Mouse (Mus musculus) liver, adult 2 months (tissue): Measurements from ENCODE around the gene Wdr66.
"Not testable (repeated sequence)": the region's sequence is repeated elsewhere in the genome, so short reads cannot be mapped to it uniquely, and the experiment has no call there.

Source experiments
- CTCF ChIP-seq: fragments of 200-500 bp; IDR thresholded peaks from 2 replicates; pipeline ENCODE4 v1.5.1; 2011; ENCODE audit warnings: low read depth, low read length, control low read depth
- POLR2A ChIP-seq: fragments of 200-500 bp; IDR thresholded peaks from 2 replicates; pipeline ENCODE4 v1.6.1; 2011; ENCODE audit warnings: low read length, control low read depth; ENCODE audit not compliant: insufficient read depth; ENCODE audit errors: extremely low read depth

DNA sequence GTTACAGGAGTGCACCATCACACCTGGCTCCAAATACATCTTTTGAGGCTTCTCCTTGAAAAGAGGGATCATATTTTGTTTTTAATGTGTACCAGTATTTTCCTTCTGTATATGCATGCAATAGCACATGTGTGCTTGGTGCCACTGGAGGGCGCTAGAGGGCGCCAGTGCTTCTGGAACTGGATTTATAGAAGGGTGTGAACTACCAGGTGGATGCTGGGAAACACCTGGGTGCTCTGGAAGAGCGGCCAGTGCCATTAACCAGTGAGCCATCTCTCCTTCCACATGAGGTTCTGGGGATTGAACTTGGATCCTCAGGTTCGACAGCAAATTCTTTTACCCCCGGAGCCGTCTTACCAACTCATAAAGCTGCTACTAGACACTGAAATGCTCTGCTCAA lies 28.0 kb upstream of the Wdr66 start:
- TF ChIP-seq CTCF, result 0 out of 2 replicates have a peak, but pooled peaks have one; percentile 12
- not testable (repeated sequence) for TF ChIP-seq POLR2A
